Mouse (Mus musculus): ENCODE data around the gene Rplp2.

Gene Rplp2

DNA sequence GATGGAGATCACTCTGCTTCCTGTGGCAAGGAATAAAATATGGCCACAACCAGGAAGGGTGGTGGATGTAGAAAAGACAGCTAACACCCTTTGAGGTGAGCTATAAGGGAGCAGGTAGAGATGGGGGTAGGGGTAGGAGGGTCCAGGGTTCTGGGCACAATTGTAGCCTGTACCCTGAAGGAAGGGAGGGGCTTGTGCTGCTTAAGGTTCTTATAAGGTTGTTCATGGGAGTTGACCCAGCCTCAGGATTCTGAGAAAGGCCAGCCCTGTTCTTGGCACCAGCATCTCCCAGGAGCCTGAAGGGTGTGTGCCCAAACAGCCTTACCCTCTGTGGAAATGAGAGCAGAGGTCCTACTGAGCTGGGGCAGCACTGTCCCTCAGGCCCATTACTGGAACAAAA lies 4.8 kb downstream of the Rplp2 start:
- no peak for DNase-seq

DNA sequence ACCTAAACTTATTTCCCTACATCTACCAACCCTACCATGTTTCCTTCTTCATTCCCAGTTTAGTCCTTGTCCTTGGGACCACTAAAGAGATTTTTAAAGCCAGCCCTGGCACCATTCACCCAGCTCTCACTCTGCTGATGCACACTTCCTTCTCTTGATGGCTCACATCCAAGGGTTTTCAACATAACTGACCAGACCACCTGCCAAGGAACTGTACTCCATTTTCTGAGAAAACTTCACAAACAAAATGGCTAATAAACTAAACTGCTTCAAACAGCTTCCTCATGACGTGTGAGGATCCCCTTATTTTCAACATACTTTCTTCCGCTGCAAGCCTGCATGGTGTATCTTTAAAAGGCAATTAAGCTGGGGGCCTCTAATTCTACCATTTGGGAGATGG lies 6.5 kb downstream of the Rplp2 start:
- DNase-seq, result no peak

DNA sequence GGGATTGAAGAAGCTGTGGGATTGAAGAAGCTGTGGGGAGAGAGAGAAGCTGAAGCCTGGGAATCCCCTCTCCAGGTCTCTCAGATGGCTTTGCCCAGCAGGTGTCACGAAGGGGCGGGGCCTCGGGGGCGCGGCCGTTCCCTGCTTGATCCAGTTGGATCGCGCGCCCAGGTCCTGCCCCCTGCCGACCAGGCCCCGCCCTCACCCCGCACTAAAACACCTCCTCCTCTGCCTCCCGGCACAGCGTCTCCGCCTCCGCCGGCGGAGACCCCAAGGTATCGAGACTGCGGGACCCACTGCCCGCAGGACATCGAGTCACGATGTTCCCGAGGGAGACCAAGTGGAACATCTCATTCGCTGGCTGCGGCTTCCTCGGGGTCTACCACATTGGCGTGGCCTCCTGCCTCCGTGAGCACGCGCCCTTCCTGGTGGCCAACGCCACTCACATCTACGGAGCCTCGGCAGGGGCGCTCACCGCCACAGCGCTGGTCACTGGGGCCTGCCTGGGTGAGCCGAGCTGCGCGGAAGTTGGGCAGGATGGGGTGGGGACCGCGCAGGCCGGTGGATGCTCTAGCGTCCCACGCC lies 7.9 kb downstream of the Rplp2 start, which contains the start of gene Pnpla2:
TSS of gene Pnpla2 (plus strand) at position 232 of the 585 bp plus-strand sequence.
- DNase-seq, result peak; percentile 99

DNA sequence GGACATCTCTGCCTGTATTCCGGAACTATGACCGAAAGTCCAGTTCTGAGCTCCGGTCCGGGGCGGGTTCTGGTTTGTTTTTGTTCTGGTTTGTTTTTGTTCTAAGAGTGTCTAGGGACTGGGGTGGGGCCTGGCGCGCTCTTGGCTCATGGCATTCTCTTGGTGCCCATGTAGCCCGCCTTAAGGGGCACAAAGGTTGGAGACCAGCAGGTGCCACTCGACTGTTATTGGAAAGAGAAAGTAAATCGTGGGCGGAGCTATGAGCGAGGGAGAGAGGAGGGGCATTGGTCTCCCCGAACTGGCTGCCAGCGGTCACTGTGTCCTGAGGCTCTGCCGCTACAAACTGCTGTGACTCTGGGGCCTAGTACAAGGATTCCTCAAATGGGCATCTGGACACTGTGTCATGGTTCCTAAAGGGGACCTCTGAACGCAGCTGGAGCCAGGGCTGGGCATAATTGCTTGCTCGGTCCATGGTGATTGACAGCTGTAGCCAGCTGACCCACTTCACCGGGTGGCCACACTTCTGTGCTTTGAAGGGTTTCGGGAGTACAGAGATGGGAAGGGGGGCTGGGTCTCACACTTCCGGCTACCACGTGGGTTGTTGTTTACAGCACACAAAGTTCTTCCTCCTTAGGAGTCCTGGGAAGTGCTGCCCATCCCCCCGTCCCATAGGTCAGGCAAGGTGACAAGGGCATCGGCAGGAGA lies 8.6 kb downstream of the Rplp2 start:
- peak; percentile 83 for DNase-seq

DNA sequence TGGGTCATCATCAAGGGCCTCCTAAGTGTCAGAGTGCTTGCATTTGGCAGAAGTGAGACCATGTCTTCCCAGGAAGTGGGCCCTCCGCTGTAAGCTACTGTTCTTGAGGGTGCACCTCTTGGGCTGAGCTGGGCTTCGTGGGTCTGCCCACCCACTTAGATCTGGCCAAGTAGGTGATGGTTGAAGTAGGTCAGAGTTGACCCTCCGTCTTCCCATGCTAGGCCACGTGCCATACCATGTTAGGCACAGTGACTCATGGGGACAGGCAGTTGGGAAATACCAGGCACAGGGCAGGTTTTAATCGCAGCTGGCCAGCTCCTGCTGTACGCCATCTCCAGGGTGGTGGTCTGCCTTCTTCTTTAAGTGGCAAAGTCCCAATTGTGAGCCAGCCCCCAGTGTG lies 9.6 kb downstream of the Rplp2 start:
- DNase-seq, result peak; percentile 18

DNA sequence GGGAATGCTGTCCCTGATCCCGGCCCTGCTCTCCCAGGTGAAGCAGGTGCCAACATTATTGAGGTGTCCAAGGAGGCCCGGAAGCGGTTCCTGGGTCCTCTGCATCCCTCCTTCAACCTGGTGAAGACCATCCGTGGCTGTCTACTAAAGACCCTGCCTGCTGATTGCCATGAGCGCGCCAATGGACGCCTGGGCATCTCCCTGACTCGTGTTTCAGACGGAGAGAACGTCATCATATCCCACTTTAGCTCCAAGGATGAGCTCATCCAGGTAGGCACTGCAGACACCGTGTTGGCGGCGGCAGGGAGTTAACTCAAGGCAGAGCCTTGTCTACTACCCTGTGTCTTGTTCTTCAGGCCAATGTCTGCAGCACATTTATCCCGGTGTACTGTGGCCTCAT lies 10.1 kb downstream of the Rplp2 start:
- DNase-seq, result peak; percentile 14

DNA sequence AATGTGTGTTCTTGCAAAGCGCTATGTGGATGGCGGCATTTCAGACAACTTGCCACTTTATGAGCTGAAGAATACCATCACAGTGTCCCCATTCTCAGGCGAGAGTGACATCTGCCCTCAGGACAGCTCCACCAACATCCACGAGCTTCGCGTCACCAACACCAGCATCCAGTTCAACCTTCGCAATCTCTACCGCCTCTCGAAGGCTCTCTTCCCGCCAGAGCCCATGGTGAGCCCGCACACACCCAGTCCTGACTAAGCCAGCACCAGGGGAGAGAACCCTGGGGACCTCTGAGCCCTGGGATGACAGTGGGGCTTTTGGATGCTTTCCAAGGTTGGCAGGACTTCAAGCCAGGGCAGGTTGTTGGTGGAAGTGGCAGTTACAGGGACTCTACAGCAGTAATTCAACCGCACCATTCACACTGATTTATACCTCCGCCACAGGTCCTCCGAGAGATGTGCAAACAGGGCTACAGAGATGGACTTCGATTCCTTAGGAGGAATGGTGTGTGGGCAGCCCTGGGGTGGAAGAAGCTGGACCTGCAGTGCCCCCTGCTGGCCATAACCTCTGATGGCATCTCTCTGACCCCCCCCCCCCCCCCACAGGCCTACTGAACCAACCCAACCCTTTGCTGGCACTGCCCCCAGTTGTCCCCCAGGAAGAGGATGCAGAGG lies 11.0 kb downstream of the Rplp2 start:
- DNase-seq, result peak; percentile 76

DNA sequence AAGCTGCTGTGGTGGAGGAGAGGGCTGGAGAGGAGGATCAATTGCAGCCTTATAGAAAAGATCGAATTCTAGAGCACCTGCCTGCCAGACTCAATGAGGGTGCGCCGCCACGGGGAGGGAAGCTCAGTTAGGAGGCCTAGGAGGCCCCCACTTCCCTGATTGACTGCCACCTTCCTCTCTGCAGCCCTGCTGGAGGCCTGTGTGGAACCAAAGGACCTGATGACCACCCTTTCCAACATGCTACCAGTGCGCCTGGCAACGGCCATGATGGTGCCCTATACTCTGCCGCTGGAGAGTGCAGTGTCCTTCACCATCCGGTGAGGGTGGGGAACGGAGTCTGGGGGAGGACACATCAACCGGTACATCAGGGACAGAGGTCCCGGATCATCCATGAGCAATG lies 11.5 kb downstream of the Rplp2 start:
- no peak for DNase-seq

DNA sequence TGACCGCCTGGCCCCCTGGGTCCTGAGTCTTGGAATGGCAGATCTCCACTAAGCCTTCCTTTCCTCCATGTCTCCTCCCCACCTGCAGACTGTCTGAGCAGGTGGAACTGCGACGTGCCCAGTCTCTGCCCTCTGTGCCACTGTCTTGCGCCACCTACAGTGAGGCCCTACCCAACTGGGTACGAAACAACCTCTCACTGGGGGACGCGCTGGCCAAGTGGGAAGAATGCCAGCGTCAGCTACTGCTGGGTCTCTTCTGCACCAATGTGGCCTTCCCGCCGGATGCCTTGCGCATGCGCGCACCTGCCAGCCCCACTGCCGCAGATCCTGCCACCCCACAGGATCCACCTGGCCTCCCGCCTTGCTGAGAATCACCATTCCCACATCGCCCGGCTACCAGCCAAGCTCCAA lies 12.1 kb downstream of the Rplp2 start:
- peak; percentile 33 for DNase-seq

DNA sequence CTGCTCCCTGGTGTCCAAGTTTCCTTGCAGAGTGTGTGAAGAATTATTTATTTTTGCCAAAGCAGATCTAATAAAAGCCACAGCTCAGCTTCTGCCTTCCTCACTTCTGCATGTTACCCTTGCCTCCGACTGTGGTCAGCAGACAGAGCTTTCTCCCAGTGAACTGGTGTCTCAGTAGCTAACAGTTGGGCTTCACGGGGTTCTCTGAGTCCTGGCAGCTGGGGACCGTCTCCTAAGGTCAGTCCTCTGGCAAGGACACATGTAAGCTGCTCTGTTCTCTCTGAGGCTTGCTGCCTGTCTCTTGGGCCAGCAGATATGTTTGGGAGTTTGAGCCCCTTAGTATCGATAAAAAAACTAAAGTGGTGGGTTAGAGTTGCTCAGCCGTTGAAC lies 12.8 kb downstream of the Rplp2 start:
- peak; percentile 56 for DNase-seq

DNA sequence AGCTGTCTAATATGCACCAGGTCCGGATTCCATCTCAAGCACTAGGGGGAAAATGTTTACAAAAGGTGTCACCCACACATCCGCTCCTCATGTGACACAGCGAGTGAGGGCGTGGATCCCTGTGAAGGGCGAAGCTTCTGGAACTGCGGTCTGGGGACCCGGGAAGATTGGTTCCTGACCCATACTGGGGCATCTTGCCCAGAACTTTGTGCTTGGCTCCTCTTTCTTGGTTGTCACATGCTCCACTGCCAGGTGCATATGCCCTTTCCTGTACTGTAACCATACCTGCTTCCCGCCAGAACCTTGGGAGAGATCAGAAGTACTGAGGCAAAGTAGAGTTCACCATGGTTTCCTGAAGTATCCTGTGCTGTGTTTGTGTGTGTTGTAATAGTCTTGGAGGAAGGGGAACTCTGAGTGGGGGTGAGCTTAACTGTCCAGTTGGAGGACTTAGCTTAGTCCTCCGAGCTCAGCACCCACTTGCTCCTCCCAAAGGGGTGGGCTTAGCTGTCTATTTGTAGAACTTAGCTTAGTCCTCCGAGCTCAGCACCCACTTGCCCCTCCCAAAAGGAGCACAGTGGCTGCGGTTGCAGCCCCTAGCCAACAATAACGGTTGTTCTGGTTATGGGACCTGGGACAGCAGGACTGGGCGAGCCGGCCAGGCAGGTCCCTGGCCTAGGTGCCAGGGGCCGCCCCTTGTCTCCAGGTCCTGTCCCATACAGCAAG lies 13.4 kb downstream of the Rplp2 start, which contains the start of gene Cracr2b:
TSS of gene Cracr2b (plus strand) at position 704 of the 723 bp plus-strand sequence.
- DNase-seq, result peak; percentile 32

DNA sequence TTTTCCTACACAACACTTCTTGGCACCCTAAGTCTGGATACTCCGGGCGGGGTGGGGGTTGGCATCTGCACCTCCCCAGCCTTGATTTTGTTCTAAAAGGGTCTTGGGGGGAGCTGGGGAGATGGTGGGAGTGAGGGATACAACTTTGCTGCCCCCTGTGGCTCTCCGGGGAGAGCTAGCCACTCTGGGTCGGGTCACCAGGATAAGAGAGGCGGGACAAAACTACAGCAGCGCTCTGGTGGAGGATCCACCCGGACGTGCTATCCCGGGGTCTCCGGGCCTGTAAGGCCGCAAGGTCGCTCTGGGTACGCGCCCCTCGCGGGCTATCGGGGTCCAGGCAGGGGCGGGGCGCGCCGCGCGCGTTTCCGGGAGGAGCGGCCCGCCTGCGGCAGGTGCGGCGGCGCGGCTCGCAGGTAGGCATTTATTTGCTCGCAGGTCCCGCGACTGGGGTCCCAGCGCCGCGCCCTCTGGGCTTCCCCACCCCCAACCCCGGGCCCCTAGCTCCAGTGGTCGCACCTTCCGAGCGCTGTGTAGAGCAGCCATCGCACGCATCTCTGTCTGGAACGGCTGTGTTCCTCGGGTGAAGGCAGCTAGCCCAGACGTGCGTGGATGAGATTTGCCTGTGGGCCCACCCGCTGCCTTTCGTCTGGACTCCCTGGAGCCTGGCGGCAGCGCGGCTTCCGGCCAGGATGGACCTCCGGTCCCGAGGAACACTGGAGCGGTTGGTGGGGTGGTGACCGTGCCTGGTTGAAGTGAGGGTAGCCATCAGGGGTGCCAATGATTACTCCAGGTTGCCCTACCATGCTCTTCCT lies 14.6 kb downstream of the Rplp2 start:
- DNase-seq, result peak; percentile 67

DNA sequence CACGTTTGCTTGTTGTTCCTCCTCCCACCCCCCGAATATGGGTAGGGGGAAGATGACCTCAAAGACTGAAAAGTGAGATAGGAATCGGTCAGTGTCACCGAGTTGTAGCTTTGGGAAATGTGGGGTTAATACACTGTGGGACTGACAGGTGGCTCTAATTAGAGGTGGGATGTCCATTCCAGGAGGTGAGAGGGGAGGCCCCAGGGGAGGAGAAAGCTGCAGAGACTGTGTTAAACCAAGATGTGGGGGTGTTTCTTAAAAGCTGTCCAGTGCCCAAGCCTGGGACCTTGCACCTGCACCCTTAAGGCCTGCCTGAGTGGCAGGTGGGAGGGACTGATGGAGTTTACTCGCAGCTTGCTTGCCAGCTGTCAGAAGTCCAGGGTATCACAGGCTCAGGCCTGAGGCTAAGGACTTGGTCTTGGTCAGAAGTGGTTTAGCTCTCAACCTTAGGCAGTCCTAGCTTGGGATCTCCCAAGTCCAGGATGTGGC lies 15.2 kb downstream of the Rplp2 start:
- peak; percentile 64 for DNase-seq

DNA sequence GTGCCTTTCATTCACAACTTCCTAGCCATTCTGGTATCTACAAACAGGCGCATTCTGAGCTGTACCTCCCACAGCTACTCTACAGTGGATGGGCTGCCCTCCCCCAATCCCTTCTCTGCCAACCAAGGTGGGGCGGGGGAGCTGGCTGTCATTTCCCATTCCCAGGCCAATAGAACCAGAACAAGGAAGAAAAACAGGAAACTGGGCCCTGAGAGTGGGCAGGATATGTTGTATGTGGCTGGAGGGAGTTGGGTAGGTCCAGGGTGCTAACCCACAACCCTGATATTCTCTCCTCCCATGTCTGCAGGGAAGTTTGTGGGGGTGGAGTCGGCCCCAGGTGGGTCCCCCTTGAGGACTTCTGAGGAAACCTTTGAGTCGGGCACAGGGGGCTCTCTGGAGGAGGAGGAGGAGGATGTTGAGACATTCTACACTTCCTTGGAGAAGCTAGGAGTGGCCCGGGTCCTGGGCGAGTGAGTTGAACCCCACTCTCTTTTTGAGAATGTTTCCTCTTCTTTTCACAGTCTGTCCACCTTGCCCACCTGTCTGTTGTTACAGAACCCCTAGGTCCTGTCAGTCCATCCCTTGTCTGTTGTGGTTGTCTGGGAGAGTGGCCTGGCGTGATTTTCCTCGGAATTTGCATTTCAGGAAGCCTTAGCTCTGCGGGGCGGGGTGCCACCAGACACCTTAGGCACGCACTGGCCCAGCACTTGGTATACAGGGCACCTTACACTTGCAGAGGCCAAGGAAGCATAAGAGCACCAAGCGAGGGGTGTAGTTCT lies 16.8 kb downstream of the Rplp2 start:
- DNase-seq, result peak; percentile 78

DNA sequence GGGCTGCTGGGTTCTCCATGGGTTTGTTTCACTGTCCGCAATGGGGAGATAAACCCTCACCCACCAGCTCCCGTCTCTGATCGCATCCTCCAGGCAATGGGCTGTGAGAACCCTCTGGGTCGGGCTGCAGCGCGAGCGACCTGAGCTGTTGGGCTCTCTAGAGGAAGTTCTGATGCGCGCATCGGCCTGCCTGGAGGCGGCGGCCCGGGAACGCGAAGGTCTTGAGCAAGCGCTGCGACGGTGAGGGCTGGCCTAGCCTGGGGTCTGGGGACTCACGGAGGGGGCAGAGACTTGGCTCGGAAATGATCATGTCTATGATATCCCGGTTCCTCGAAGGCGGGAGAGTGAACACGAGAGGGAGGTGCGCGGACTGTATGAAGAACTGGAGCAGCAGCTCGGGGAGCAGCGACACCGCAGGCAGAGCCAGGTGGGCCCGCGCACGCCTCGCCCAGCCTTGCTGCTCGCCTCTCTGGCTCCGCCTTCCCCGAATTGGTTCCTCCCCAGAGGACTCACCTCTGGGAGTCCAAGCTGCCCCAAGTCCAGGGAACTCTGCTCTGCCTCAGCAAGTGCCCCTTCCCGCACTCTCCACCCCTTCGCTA lies 17.5 kb downstream of the Rplp2 start:
- DNase-seq, result peak; percentile 76

DNA sequence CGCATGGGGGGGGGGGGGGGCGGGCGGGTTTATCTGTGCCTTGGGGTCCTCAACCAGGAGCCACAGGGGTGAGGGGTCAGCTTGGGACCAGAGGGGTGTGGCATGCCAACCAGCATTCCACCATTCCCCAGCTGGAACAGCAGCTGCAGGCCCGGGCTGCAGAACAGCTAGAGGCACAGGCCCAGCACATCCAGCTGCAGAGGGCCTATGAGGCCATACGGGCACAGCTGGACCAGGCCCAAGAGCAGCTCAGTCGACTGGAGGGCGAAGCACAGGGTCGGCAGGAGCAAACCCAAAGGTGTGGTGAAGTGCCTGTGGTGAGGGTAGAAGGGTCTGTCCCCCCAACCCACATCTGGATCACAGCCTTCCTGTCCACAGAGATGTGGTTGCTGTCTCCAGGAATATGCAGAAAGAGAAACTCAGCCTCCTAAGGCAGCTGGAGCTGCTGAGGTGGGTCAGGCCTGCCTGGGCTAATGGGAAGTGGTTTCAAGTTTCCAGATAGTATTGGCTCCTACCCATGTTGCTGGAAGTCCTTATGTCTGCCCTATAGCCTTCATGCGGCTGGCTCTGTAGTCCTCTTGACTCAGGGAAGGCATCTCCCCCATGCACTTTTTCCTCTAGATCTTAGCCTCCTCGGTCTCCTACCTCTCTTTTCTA lies 18.3 kb downstream of the Rplp2 start:
- no peak for DNase-seq

DNA sequence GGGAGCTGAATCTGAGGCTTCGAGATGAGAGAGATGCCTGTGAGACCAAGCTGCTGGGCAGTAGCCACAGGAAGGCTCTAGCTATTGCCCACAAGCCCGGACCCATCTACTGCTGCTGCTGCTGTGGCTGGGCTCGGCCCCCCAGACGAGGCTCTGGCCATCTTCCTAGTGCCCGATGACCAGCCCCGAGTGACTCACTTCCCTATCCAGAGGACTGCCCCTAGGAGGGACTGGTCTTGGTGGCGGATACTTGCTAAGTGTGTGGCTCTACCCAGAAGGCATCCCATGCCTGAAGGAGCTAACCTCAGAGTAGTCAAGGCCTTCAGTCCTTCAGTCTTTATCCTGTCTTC lies 18.9 kb downstream of the Rplp2 start:
- DNase-seq, result peak; percentile 46

DNA sequence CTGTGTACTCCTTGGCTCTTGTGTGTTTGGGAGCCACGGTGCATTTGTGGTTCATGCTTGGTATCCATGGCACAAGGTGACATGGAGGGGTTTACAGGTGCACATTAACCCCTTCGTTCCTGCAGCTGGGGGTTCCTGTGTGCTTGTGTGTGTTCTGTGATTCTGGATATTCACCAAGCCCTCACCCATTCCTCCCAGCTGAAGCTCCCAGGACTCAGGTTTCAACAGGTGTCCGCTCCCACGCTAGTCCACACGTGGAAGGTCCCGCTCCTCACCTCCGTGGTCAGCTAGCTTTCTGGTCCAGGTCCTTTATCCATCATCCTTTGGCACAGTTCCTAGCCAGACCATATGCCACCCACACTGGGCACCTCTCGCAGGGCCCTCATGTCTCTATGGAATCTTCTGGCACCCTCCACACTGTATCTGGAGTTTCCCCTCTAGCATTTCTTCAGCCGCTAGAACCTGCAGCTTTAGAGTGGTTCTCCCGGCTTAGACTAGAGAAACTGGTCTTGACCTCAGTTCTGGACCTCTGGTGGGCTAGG lies 19.5 kb downstream of the Rplp2 start:
- no peak for DNase-seq

DNA sequence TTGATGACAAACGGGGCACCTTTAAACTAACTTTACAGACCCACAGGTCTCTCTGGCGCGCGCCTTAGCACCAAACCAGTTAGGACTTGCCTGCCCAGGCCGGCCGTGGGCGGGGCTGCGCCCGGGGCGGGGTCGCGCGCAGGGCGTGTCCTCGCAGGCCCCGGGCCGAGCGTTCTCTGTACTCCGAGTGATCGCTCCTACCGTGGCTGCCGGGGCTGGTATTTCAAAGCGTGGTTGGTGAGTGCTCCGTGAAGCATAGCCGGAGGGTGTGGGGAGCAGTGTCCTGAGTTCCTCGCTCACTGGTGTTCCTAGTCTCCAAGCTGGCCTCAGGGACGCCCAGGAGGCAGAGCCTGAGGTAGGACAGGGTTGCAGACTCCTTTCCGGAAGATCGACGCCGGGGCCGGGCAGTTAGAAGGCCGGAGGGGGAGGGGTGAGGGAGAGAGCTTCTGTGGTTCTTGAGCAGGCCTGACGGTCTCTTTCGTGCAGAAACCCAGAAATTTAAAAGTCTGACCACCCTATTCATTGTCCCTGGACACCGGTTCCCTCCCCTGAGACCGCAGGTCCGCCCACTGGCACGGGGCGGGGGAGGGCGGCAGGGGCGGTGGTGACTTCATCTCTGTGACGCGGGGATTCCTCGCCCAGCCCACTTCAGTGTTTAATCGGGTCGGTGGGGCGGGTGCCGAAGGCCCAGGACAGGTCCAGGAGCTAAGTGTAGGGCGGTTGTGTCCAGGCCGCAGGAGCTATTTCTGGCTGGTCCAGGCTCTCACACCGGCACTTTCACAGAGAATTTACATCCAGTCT lies 20.3 kb downstream of the Rplp2 start, which contains the start of gene Cd151:
TSS of gene Cd151 (plus strand) at position 163 of the 801 bp plus-strand sequence.
- peak; percentile 96 for DNase-seq
